Mouse (Mus musculus) spleen, adult 2 months (tissue): Measurements from ENCODE around the gene Stub1.

Experiments used
- CTCF ChIP-seq: fragments of 200-500 bp; IDR thresholded peaks from 2 replicates; pipeline ENCODE4 v1.5.1; 2011; ENCODE audit warnings: mild to moderate bottlenecking, inconsistent platforms; ENCODE audit not compliant: insufficient read depth, insufficient read length, insufficient replicate concordance; ENCODE audit errors: extremely low read depth
- POLR2A ChIP-seq: fragments of 200-500 bp; IDR thresholded peaks from 2 replicates; pipeline ENCODE4 v1.6.1; 2011; ENCODE audit warnings: low read depth, low read length, inconsistent platforms

DNA sequence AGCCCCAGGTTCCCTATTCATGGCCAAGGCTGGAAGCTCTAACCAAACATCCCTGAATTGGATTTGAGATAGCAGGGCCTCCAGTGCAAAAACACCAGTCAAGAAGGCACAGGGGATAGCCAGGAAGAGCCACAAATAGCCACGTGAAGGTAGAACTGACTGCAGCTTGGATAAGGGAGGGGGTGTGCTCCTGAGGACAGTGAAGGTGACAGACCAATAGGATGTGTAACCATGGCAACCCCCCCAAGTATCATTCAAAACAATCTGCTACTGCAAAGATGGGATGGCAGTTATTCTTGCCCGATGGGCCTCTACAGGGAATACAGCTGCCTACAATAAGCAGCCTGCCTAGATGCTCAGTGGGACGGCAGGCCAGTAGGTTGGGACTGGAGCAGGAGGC, 4.3 kb upstream of the Stub1 start:
- TF ChIP-seq POLR2A = no peak
- TF ChIP-seq CTCF = no peak
